Mouse (Mus musculus) megakaryocyte, embryonic 14.5 days (primary cell): ENCODE data around the gene Coro2a.

Source experiments
- FLI1 ChIP-seq: IDR thresholded peaks from 2 replicates; pipeline ENCODE4 v1.6.1; 2012; ENCODE audit warnings: low read length, inconsistent platforms, mixed read lengths
- GATA1 ChIP-seq: IDR thresholded peaks from 3 replicates; pipeline ENCODE4 v1.6.1; 2012; ENCODE audit warnings: mixed read lengths, low read length, inconsistent platforms, borderline replicate concordance

DNA sequence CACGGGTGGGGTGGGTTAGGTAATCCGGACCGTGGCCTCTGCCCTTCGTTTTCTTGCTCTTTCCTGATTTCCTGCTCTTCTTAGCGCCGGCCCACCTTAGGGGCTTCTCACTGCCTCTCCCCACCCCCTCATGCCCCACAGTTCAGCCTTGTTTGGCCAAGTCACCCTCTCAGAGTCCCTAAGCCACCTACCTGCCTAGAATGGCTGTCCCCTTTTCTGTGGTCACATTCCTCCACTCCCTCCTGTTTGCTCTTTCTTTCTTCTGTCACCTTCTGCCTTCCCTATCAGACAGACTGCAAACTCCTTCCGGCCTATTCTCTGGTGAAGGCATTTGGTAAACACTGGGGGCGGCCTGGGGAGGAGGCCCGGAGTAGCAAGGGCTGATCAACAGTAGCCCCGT lies 3.9 kb downstream of the Coro2a start:
- no peak for TF ChIP-seq GATA1
- no peak for TF ChIP-seq FLI1
